Mouse (Mus musculus): ENCODE data around the gene Prkci. TPM values are rescaled to one million over a fixed set of nuclear protein-coding genes. Genes with fewer than 3 reads are reported as not detected.

Prkci gene
- polyA plus RNA-seq, 1 experiment from 2014 or later = 28.6 TPM

GRCm38 (mm10) chr3:31095491-31096154 lies 100.1 kb downstream of the Prkci start:
- peak overlapping the region; percentile 82 for H3K9ac ChIP-seq
- H3K4me1 ChIP-seq (replicated peaks) = peaks cover 43% of the 10 kb centered on the region
- H3K4me3 ChIP-seq = peak overlapping the region; percentile 92
- WGBS = under 1% methylated on average over 24 of the region's 33 CpGs
- peak overlapping the region; percentile 100 for H3K27ac ChIP-seq (replicated peaks)
- no peaks in the 10 kb centered on the region for H3K27me3 ChIP-seq
- H3K9me3 ChIP-seq = no peaks in the 10 kb centered on the region
- no peaks in the 10 kb centered on the region for H3K36me3 ChIP-seq
- peak overlapping the region; percentile 91 for H3K4me2 ChIP-seq
- peak; percentile 0; the same call in 1 of the 2 replicates for ATAC-seq (ENCODE audit: low FRiP score, low read depth)

GRCm38 (mm10) chr3:31096155-31097101 lies 100.9 kb downstream of the Prkci start:
- H3K27me3 ChIP-seq = no peaks in the 10 kb centered on the region
- WGBS = 39% methylated on average over 10 of the region's 10 CpGs
- peaks cover 48% of the 10 kb centered on the region for H3K4me1 ChIP-seq (replicated peaks)
- no peak for ATAC-seq (ENCODE audit: low FRiP score, low read depth)
- peak overlapping the region; percentile 91 for H3K4me2 ChIP-seq
- H3K9me3 ChIP-seq = no peaks in the 10 kb centered on the region
- H3K4me3 ChIP-seq = peak overlapping the region; percentile 92
- H3K9ac ChIP-seq = peak overlapping the region; percentile 82
- peak overlapping the region; percentile 100 for H3K27ac ChIP-seq (replicated peaks)
- no peaks in the 10 kb centered on the region for H3K36me3 ChIP-seq

GRCm38 (mm10) chr3:31097102-31097720 lies 101.7 kb downstream of the Prkci start:
- Histone ChIP-seq H3K9ac (no peak overlapping the region), H3K27ac (replicated peaks) (no peak overlapping the region), H3K4me2 (peak overlapping the region; percentile 44), H3K27me3 (no peaks in the 10 kb centered on the region), H3K9me3 (no peaks in the 10 kb centered on the region), H3K4me3 (no peak overlapping the region; the same call in 1 of the 2 replicates), H3K4me1 (replicated peaks) (peaks cover 54% of the 10 kb centered on the region), H3K36me3 (no peaks in the 10 kb centered on the region)
- no peak for ATAC-seq (ENCODE audit: low FRiP score, low read depth)
- 74% methylated on average over 13 of the region's 13 CpGs for WGBS

GRCm38 (mm10) chr3:31097976-31098375 lies 102.4 kb downstream of the Prkci start:
- H3K9me3 ChIP-seq = no peaks in the 10 kb centered on the region
- no peaks in the 10 kb centered on the region for H3K36me3 ChIP-seq
- no peak overlapping the region; the same call in 1 of the 2 replicates for H3K4me3 ChIP-seq
- H3K4me1 ChIP-seq (replicated peaks) = peaks cover 50% of the 10 kb centered on the region
- 58% methylated on average over 11 of the region's 11 CpGs for WGBS
- no peak overlapping the region for H3K9ac ChIP-seq
- no peaks in the 10 kb centered on the region for H3K27me3 ChIP-seq
- peak overlapping the region; percentile 44 for H3K4me2 ChIP-seq
- no peak overlapping the region for H3K27ac ChIP-seq (replicated peaks)
- ATAC-seq (ENCODE audit: low FRiP score, low read depth) = no peak

GRCm38 (mm10) chr3:31098556-31098955 lies 103.0 kb downstream of the Prkci start:
- Histone ChIP-seq H3K4me2 (peak overlapping the region; percentile 44), H3K9ac (no peak overlapping the region), H3K36me3 (no peaks in the 10 kb centered on the region), H3K9me3 (no peaks in the 10 kb centered on the region), H3K4me3 (no peak overlapping the region), H3K27ac (replicated peaks) (no peak overlapping the region), H3K27me3 (no peaks in the 10 kb centered on the region), H3K4me1 (replicated peaks) (peaks cover 46% of the 10 kb centered on the region)
- 75% methylated on average over 1 of the region's 1 CpGs for WGBS
- ATAC-seq (ENCODE audit: low FRiP score, low read depth) = no peak

- Histone ChIP-seq H3K27ac (replicated peaks) (no peak overlapping the region), H3K9me3 (no peaks in the 10 kb centered on the region), H3K36me3 (no peaks in the 10 kb centered on the region), H3K4me1 (replicated peaks) (peaks cover 56% of the 10 kb centered on the region), H3K27me3 (no peaks in the 10 kb centered on the region), H3K9ac (no peak overlapping the region), H3K4me2 (peak overlapping the region; percentile 41), H3K4me3 (no peak overlapping the region)
- ATAC-seq (ENCODE audit: low FRiP score, low read depth) = no peak
- WGBS = 82% methylated on average over 5 of the region's 5 CpGs
Observed at GRCm38 (mm10) chr3:31100026-31100425, 104.5 kb downstream of the Prkci start.

GRCm38 (mm10) chr3:31100802-31101201 lies 105.3 kb downstream of the Prkci start:
- no peak overlapping the region for H3K27ac ChIP-seq (replicated peaks)
- H3K36me3 ChIP-seq = no peaks in the 10 kb centered on the region
- H3K4me1 ChIP-seq (replicated peaks) = peaks cover 59% of the 10 kb centered on the region
- H3K4me3 ChIP-seq = no peak overlapping the region
- ATAC-seq (ENCODE audit: low FRiP score, low read depth) = no peak
- WGBS = 90% methylated on average over 3 of the region's 3 CpGs
- no peaks in the 10 kb centered on the region for H3K9me3 ChIP-seq
- no peak overlapping the region; the same call in 1 of the 2 replicates for H3K4me2 ChIP-seq
- no peak overlapping the region for H3K9ac ChIP-seq
- no peaks in the 10 kb centered on the region for H3K27me3 ChIP-seq

Small RNA genes within 50 kb of the gene (microRNA-seq; reads per million reads assigned to microRNA genes)
- not detected for gene Mir7008

Other genes with a start within 250 kb of the Prkci start
- gene Samd7, start 249.5 kb upstream of the Prkci start, polyA plus RNA-seq (2015; fragmentation: Nextera tagmentation; extraction: Ambion mirVana) = 0.06 TPM in 1 of 2 replicates, not detected in the other
- gene Sec62, start 202.9 kb upstream of the Prkci start, polyA plus RNA-seq (2015; fragmentation: Nextera tagmentation; extraction: Ambion mirVana) = 85.8 and 91.9 TPM in 2 replicates
- 1.4 and 1.6 TPM in 2 replicates for gene Gpr160, start 139.8 kb upstream of the Prkci start, polyA plus RNA-seq (2015; fragmentation: Nextera tagmentation; extraction: Ambion mirVana)
- 7.7 and 8.1 TPM in 2 replicates for gene Phc3, start 26.3 kb upstream of the Prkci start, polyA plus RNA-seq (2015; fragmentation: Nextera tagmentation; extraction: Ambion mirVana)
- gene Skil, start 99.3 kb downstream of the Prkci start, polyA plus RNA-seq (2015; fragmentation: Nextera tagmentation; extraction: Ambion mirVana) = 23.3 and 23.9 TPM in 2 replicates
- gene Cldn11, start 154.2 kb downstream of the Prkci start, polyA plus RNA-seq (2015; fragmentation: Nextera tagmentation; extraction: Ambion mirVana) = 55.6 and 76.0 TPM in 2 replicates